Mouse (Mus musculus) erythroblast, adult 5-6 weeks (primary cell): Measurements from ENCODE around the gene Smad1. TPM values are rescaled to one million over a fixed set of nuclear protein-coding genes. Genes with fewer than 3 reads are reported as not detected.
"Not testable (repeated sequence)": the region's sequence is repeated elsewhere in the genome, so short reads cannot be mapped to it uniquely, and the experiment has no call there.

Experiments used
- ATAC-seq: replicated peaks from 2 replicates; pipeline ENCODE4 v1.8.0; 2016; ENCODE audit warnings: moderate number of reproducible peaks, mild to moderate bottlenecking, moderate TSS enrichment, inconsistent platforms; ENCODE audit not compliant: poor library complexity, low FRiP score, severe bottlenecking
- total RNA-seq, 2 experiments: library from RNA; stranded (forward) in 1 of 2; stranded (reverse) in 1 of 2; fragments of 150-400 nt in 1 of 2; fragments of 200-764, 138-1000 nt in 1 of 2; gene quantifications; 2 replicates each; pipeline versions ENCODE4 v1.2.3 to v1.2.4; 2015 to 2017; ENCODE audit warnings: low replicate concordance in 2 of 2

Gene Smad1
- total RNA-seq (2015; ENCODE audit: low replicate concordance) = 1.5 and 1.9 TPM in 2 replicates
- total RNA-seq (2017; ENCODE audit: low replicate concordance) = 1.9 and 2.6 TPM in 2 replicates

GRCm38 (mm10) chr8:79398994-79399650, at the start of gene Smad1:
Smad1 (minus strand) TSS chr8:79399518.
- ATAC-seq = no peak

DNA sequence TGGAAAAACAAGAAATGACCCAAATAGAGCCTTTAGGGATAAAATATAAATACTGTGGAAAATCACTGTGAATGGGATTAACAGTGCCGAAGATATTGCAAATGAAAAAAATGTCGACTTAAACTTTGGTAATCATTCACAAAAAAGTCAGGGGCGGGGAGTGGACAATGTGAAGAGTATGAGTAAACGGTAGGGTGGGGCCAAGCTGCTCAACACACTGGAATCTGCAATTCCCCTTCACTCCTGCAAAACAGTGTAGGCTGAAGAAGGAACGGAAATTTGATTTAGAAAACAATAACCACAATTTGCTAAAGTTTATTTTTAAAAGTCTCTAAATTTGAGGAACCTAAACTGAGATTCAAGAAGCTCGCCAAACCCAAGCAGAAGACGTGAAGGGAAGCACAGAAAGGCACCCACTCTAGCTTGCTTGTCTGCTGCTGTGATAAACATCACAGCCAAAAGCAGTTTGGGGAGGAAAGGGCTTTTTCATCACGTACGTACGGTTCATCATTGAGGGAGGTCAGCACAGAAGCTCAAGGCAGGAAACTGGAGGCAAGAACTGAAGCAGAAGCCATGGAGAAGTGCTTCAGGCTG, 48.0 kb upstream of the Smad1 start:
- no peak for ATAC-seq

DNA sequence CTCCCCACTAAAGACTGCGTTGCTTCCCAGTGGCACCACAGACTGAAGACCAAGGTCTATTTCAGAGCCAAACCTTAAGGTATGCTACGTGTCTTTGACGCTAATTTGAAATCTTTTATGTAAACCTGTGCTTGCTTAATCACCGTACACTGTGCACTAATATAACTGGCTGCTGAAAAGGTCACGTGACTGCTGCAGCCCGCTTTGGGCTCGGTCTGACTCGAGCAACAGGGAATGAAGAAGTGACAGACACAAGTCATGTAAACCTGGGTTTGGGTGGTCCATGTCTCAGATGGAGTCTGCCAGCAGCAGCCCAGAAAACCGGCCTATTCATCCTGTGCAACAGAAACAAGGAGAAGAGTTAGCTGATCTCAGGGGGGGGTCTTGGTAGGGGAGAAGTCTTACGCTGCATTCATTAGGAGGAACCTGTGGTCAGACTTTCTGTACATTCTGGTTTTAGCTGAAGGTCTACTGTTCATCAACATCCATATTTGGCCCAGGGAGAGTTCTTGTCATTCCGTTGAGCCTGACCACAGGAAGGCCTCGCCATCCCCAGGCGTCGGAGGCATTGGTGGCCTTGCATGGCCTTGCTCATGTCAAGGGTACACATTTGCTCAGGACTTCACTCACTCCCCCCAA, 44.3 kb upstream of the Smad1 start:
- no peak for ATAC-seq

DNA sequence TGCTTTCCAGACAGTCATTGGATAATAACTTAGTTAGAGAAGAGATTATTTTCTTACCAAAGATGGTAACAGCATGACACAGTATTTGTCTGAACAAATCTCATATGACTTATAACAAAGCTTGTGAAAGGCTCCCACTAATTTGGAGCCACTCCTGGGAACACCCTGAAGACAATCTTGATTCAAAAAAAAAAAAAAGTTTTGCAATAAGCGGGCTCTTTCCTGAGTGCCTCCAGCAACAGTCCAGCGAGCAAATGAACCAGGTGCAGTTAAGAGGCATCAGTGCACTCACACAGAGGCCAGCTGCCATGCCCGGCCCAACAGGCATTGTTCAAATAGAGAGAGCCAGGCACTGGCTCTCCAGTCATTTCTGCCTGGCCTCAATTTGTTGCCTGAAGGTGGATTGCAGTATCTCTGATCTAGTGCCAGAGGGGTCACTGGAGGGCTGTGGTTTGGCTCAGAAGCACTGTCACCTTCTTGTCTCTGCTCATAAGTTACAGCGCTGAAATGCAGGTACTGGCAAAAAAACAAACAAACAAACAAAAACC, 34.7 kb upstream of the Smad1 start:
- no peak for ATAC-seq

- ATAC-seq = no peak
Observed at GRCm38 (mm10) chr8:79414907-79415306, 15.6 kb upstream of the Smad1 start.

DNA sequence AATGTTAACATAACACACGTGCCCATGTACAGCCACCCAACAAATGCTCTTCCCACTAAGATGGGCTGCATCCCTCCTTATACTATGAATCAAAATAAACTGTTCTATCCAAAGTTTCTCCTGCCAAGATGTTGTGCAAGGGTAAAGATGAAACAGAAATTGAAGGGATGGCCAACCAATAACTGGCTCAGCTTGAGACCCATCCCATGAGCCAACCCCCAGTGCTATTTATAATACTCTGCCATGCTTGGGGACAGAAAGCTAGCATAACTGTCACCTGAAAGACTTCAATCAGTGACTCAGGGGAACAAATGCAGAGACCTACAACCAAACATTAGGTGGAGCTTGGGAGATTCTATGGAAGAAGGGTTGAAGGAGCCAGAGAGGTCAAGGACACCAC, 11.2 kb upstream of the Smad1 start:
- no peak for ATAC-seq

DNA sequence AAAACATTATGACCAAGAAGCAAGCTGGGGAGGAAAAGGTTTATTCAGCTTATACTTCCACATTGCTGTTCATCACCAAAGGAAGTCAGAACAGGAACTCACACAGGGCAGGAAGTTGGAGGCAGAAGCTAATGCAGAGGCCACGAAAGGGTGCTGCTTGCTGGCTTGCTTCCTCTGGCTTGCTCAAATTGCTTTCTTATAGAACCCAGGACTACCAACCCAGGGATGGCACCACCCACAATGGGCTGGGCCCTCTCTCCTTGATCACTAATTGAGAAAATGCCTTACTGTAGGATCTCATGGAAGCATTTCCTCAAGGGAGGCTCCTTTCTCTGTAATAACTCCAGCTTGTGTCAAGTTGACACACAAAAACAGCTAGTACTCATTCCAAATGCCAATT, 8.0 kb upstream of the Smad1 start:
- not testable (repeated sequence) for ATAC-seq

DNA sequence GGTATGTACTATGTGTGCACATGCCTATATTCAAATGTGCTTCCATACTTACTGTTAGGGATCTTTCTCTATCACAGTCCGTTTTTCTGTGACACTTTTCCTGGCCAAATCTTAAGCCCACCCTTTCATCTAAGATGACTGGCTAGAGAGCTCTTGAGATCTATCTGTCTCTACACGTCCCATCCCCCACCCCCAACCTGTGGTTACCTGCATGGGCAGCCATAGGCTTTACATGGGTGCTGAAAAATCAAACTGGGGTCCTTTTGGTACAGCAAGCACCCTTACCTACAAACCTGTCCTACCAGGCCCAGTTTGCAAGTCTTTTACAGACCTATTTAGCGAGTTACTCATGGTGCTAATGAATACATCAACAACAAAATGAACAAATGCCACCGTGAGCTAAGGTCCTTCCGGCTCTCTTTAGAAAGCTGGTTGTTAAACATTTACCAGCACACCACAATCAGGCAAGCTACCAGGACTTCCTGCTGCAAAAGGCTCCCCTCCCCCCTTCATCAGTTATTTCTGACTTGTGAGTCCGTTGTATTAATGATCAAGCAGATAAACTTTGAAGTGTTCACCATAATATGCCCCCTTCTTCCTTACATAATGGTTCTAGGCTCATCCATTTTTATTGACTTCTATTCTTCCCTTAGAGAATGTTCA, 5.7 kb upstream of the Smad1 start:
- no peak for ATAC-seq

DNA sequence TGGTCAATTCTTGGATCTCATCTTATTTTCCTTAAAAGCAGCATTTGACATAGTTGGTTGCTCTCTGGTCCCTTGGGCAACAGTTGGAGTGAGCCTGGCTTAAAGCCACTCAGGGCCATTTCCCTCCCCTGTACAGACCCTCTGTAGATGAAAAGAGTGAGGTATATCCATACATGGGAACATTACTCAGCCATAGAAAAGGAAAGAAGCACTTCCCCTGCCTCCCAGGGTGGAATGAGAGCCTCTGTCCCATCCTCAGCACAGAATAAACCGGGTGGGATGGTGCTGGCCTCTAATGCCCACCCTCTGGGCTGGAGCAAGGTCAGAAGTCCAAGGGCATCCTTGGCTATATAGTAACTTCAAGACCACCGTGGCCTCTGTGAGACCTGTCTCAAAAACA, 1.4 kb upstream of the Smad1 start:
- no peak for ATAC-seq

DNA sequence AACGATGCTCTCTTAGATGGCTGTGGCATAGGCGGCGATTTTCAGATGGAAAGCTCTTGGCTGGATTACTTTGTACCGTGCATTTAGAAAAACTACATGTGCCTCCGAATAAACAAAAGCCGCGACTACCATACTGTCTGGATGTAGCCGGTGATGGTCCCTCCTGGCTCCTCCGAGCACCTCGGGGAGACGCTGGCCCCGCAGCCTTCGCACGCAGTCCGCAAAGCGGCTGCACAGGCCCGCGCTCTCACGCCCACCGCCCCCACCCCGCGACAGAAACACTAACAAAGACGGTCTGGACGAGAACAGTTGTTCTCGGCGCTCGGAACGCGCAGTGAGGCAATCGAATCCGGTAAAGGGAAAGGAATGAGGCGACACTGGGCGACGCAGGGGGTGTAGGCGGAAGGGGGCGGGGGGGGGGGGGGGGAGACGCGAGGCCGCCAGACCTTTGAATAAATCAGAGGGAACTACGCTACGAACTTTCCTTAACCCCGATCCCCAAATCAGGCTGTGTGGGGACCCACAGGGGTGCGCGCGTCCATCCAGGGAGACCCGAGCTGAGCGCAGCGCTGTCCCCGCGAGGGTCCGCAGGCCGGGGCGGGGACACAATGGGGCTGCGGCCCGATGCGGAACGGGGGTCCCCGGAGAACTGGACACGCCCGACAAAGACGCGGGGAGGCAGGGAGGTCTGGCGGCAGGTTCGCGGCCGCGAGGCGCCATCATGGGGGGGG, 902 bp downstream of the Smad1 start:
- ATAC-seq = no peak

DNA sequence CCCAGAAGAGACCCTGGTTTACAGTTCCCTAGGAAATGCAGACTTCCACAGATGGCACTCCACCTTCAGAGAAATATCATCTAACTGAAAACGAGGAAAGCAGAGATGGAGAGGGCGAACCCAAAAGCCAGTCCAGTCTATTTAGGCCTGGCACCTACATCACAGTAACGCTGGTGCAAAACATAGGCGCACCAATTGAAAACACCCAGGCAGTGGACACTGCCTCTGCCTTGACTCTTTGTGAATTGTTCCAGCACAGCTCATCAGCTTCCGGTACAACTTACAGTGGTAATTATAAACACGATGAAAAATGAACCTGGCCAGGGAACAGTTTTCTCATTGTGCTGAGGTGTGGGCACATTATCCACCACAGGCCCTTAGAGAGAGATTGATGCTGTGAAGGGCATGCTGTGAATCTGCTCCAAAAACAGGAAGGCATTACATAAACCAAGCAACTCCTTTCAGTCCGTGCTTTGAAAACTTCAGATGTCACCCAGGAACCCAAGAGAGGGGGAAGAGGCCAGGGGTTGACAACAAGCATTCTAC, 1.5 kb downstream of the Smad1 start:
- no peak for ATAC-seq

DNA sequence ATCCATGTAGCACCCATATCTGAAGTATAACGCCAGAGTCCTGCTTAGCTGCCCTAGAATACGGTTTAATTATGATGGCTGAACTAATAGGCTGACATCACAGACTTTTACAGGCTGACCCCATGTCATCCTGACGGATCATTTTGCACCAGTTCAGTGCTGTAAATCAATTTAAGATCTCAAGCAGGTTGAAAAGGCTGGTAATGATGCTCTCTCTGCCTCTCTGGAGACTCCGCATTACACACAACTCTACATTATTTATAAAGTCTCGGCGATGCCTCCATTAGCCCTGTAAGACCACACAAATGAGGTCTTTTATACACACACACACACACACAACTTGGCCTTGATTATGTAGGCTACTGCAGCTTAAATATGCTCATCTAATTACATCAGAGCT, 2.4 kb downstream of the Smad1 start:
- no peak for ATAC-seq

- no peak for ATAC-seq
Observed at GRCm38 (mm10) chr8:79394009-79394408, 5.3 kb downstream of the Smad1 start.

DNA sequence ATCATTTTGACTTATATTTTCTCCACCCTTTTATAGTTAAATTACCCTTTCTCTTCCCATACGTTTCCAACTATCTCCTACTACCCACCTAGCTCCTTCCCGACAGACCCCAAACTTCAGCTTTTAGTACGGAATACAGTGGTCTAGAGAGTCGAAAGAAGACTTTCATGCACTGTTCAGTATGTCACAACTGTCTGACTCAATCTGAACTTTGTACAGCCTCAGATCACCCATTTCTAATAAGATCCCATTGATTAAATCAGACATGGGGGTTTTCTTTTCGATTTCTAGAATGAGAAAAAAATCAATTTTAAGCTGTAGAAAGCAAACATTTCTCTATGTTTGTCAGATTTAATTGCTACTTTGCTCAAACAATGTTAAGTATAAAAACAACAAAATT, 6.1 kb downstream of the Smad1 start:
- no peak for ATAC-seq

DNA sequence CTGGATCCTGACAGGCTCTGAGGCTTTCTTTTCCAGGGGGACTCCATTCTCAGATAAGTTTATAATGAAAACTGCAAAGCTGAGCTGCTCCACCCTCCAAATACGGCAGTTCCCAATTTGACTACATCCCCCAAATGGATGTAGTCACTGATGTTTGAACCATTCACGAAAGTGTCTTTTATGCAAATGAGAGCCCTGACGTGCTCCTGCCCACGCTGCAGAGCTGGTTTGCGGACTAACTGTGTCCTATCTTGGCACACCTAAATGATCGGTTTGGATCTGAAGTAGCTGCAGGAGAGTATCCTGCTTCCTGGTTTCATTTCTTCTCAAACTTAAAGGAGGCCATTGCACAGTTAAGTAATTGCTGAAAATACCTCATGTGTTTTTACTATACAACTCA, 6.7 kb downstream of the Smad1 start:
- no peak for ATAC-seq

GRCm38 (mm10) chr8:79391454-79391853, 7.9 kb downstream of the Smad1 start:
- ATAC-seq = no peak

GRCm38 (mm10) chr8:79389074-79389786, 10.1 kb downstream of the Smad1 start:
- no peak for ATAC-seq

- ATAC-seq = no peak
Observed at GRCm38 (mm10) chr8:79386831-79387230, 12.5 kb downstream of the Smad1 start.

- ATAC-seq = no peak
Observed at GRCm38 (mm10) chr8:79386358-79386757, 13.0 kb downstream of the Smad1 start.
